Mouse (Mus musculus) heart, postnatal 14 days (tissue): ENCODE data around the gene Snd1. TPM values are rescaled to one million over a fixed set of nuclear protein-coding genes. Genes with fewer than 3 reads are reported as not detected.

Source experiments
- DNase-seq, 2 experiments: peaks; one replicate each; pipeline ENCODE4 v3.0.0; 2021 to 2022
- intact Hi-C: fragments of 180-260 bp; cut with DNase I; formaldehyde crosslinking; loops from one replicate; pipeline ENCODE4 v1.15.1; 2025
- total RNA-seq, 2 experiments: library from RNA; stranded (reverse); gene quantifications; 2 replicates each; pipeline ENCODE4 v1.2.3; 2021

Gene Snd1
- total RNA-seq, 2 experiments from 2014 or later: 78.9 to 82.1 TPM

- intact Hi-C loops: no loop called here
- DNase-seq: no peak
These were observed 503.9 kb downstream of the Snd1 start for GRCm38 (mm10) chr6:28978881-28979280.

GRCm38 (mm10) chr6:28979586-28979985 lies 504.6 kb downstream of the Snd1 start:
- no peak for DNase-seq
- intact Hi-C loops: no loop called here

GRCm38 (mm10) chr6:28980219-28980618 lies 505.3 kb downstream of the Snd1 start:
- no peak for DNase-seq
- intact Hi-C loops: no loop called here

GRCm38 (mm10) chr6:28980750-28981584 lies 506.0 kb downstream of the Snd1 start:
- intact Hi-C loops: no loop called here
- no peak for DNase-seq

GRCm38 (mm10) chr6:28981585-28981948 lies 506.6 kb downstream of the Snd1 start:
- intact Hi-C loops: no loop called here
- no peak for DNase-seq

- DNase-seq: peak; percentile 71 to 81
- intact Hi-C loops: no loop called here
These were observed 507.2 kb downstream of the Snd1 start for GRCm38 (mm10) chr6:28981966-28982701.

GRCm38 (mm10) chr6:28982817-28983216 lies 507.9 kb downstream of the Snd1 start:
- no peak for DNase-seq
- intact Hi-C loops: no loop called here

Other genes starting within 250 kb of the Snd1 start
- gene Zfp800, start 77.1 kb upstream of the Snd1 start, total RNA-seq: 10 to 100 TPM; 11.4 to 13.5 TPM
- gene Arf5, start 51.6 kb upstream of the Snd1 start, total RNA-seq: 100 to 1,000 TPM; 172 to 176 TPM
- under 1 TPM in 1 of 2 experiments, not detected in 1; 0.14 TPM for gene Fscn3, start 47.4 kb upstream of the Snd1 start, total RNA-seq
- gene Gcc1, start 46.7 kb upstream of the Snd1 start, total RNA-seq: 1 to 10 TPM; 8.1 to 9.0 TPM
- gene Pax4, start 25.8 kb upstream of the Snd1 start, total RNA-seq: not detected